Mouse (Mus musculus): ENCODE measurements around the gene Neurl1b. TPM values are rescaled to one million over a fixed set of nuclear protein-coding genes. Genes with fewer than 3 reads are reported as not detected.
A peak's percentile ranks its signal among the peaks of the same experiment; 100 is the strongest.

The Neurl1b gene
- polyA plus RNA-seq (2014; fragmentation: Nextera tagmentation; extraction: Ambion mirVana), result 0.85 and 1.0 TPM in 2 replicates

DNA sequence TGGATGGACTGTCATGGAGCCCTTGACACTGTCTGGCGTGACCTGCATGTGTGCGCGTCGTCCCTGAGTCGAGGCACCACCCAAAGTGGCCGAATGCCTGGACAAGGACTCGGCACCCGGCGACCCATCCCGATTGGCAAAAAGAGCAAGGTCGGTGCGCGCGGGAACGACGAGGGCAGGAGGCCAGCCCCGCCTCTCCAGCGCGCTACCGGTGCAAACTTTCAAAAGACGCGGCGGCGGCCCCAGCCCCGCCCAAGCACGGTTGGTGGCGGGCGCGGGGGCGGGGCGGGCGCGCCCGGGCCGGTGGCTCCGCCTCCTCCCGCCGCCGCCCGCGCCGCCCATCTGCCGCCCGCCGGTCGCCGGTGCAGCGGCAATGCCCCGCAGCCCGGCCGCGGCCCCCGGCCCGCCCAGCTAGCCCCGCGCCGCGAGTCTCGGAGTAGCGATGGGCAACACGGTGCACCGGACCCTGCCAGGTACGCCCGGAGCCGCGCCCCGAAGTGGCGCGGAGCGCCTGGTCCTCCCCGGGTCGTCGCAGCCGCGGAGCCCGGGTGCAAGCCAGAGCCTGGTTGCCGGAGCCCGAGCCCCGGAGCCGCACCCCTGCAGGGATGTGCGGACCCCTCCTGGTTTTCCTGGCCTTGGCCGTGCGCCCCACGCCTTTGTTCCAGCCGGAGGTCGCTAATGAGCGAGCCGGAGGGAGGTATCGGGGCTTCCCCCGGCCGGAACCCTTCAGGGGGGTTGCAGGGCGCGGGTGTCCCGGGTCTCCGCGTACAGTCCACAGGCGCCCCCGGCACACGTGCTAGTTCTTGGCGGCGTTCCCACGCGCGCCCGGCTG is at the start of gene Neurl1b:
Neurl1b (plus strand) TSS at position 307 of the 832 bp plus-strand sequence.
- Histone ChIP-seq H3K36me3 (ENCODE audit: control insufficient read depth, insufficient read depth, low read length) (no peaks in the 10 kb centered on the region), H3K27ac (replicated peaks; ENCODE audit: low read depth, low read length) (no peak within 1 kb of the TSS), H3K9ac (ENCODE audit: low read depth, low read length) (peak within 1 kb of the TSS; percentile 70), H3K9me3 (ENCODE audit: control insufficient read depth, low read length) (no peaks in the 10 kb centered on the region), H3K4me1 (ENCODE audit: control insufficient read depth, insufficient read depth, low read length) (no peaks in the 10 kb centered on the region), H3K4me3 (ENCODE audit: low read depth, low read length) (peak within 1 kb of the TSS; percentile 73), H3K27me3 (replicated peaks; ENCODE audit: control insufficient read depth, insufficient read depth, low read length) (peaks cover 35% of the 10 kb centered on the region), H3K4me2 (ENCODE audit: low read depth, low read length) (peak within 1 kb of the TSS; percentile 88)
- WGBS, result 0% methylated on average over 26 of the region's 105 CpGs
- peak; percentile 43 for DNase-seq (ENCODE audit: low spot score)
- peak; percentile 53 for ATAC-seq (ENCODE audit: low read depth)

DNA sequence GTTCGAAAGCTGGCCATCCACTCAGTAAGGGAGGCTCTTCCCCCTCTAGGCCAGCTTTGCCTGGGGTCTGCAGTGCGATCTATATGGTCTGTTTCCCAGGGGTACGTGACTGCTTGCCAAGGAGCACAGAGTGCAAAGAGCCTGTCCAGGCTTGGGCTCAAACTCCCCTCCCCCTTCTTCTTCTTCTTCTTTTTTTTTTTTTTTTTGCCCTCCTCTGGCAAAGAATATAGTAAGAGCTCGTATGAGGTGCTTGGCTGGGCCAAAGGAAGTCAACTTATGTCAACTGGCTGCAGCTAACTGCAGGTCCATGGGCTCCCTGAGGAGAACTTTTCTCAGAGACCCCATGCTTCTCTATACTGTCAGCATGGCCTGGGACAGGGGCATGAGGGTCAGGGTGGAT is 47.8 kb upstream of the Neurl1b start:
- Histone ChIP-seq H3K4me2 (ENCODE audit: low read depth, low read length) (no peak overlapping the region), H3K4me1 (ENCODE audit: control insufficient read depth, insufficient read depth, low read length) (peaks cover 5% of the 10 kb centered on the region; the same call in 1 of the 2 replicates), H3K27me3 (replicated peaks; ENCODE audit: control insufficient read depth, insufficient read depth, low read length) (no peaks in the 10 kb centered on the region), H3K36me3 (ENCODE audit: control insufficient read depth, insufficient read depth, low read length) (no peaks in the 10 kb centered on the region), H3K27ac (replicated peaks; ENCODE audit: low read depth, low read length) (no peak overlapping the region), H3K4me3 (ENCODE audit: low read depth, low read length) (no peak overlapping the region), H3K9ac (ENCODE audit: low read depth, low read length) (no peak overlapping the region), H3K9me3 (ENCODE audit: control insufficient read depth, low read length) (no peaks in the 10 kb centered on the region)
- no peak for DNase-seq (ENCODE audit: low spot score)
- WGBS, result 83% methylated on average over 4 of the region's 4 CpGs
- ATAC-seq (ENCODE audit: low read depth), result no peak

DNA sequence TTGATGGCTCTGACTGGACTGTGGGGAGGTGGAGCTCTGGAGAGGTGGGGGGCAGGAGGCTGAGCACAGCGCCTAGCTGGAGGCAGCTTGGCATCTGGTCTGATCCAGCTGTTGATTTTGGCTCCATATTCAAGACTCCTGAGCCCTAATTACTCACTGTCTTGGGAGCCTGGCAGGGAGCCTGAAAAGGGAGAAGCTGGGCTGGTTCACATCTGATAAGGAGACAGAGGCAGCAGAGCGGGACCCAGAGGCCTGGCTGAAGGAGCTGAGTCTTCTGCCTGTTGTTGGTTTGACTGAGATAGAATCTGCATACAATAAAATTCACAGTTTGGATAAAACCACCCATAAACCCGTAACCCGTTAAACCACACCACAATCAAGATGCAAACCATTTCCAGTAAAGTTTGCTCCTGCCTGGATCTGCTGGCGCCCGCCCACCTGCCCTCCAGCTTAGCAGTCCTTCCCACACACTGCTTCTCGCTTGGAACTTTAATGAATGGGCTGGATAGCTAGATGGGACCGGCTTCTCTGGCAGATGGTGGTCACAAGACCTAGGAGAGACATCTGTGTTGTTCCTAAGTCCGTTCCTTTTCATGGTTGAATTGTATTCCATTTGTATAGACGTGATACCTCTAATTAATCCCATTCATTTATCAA is 46.2 kb upstream of the Neurl1b start:
- H3K9ac ChIP-seq (ENCODE audit: low read depth, low read length), result no peak overlapping the region
- H3K9me3 ChIP-seq (ENCODE audit: control insufficient read depth, low read length), result no peaks in the 10 kb centered on the region
- H3K27ac ChIP-seq (replicated peaks; ENCODE audit: low read depth, low read length), result peak overlapping the region; percentile 33; the same call in 1 of the 2 replicates
- ATAC-seq (ENCODE audit: low read depth) (peak; percentile 66), DNase-seq (ENCODE audit: low spot score) (peak; percentile 91)
- H3K4me1 ChIP-seq (ENCODE audit: control insufficient read depth, insufficient read depth, low read length), result peaks cover 5% of the 10 kb centered on the region; the same call in 1 of the 2 replicates
- 57% methylated on average over 10 of the region's 10 CpGs for WGBS
- no peak overlapping the region for H3K4me2 ChIP-seq (ENCODE audit: low read depth, low read length)
- no peak overlapping the region for H3K4me3 ChIP-seq (ENCODE audit: low read depth, low read length)
- H3K36me3 ChIP-seq (ENCODE audit: control insufficient read depth, insufficient read depth, low read length), result no peaks in the 10 kb centered on the region
- H3K27me3 ChIP-seq (replicated peaks; ENCODE audit: control insufficient read depth, insufficient read depth, low read length), result no peaks in the 10 kb centered on the region

DNA sequence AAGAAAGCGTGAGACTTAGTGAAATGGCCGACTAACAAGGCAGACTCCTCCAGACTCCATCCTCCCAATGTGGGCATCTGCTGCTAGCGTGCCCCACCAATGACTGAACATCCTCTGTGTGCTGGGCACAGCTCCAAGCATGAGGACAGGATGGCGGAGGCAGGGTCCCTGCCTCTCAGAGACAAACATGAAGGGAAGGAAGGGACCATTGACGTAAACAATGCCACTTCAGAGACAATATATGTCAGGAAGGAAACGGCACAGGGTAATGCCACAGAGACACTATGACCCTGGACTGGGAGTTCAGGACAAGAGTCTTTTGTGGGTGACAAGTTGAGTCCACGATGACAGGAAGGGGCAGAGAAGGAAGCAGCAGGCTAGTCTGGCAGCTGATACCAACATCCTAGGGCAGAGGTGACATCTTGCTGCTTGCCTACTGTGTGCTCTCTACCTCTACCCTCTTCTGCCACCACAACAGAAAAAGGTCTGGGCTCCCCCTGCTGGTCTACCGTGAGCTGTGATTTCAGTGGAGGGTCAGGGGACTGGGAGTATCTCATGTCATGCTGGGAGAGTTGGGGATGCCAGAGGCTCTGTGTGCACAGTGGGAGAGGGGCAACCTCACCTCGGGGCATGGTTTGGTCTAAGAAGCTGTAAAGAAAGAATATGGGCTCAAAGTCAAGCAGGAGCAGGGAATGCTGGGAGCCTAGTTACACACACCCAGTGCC is 43.9 kb upstream of the Neurl1b start:
- peaks cover 5% of the 10 kb centered on the region; the same call in 1 of the 2 replicates for H3K4me1 ChIP-seq (ENCODE audit: control insufficient read depth, insufficient read depth, low read length)
- DNase-seq (ENCODE audit: low spot score) (peak; percentile 40), ATAC-seq (ENCODE audit: low read depth) (no peak)
- no peak overlapping the region for H3K9ac ChIP-seq (ENCODE audit: low read depth, low read length)
- no peaks in the 10 kb centered on the region for H3K36me3 ChIP-seq (ENCODE audit: control insufficient read depth, insufficient read depth, low read length)
- no peaks in the 10 kb centered on the region for H3K9me3 ChIP-seq (ENCODE audit: control insufficient read depth, low read length)
- H3K4me2 ChIP-seq (ENCODE audit: low read depth, low read length), result no peak overlapping the region
- no peak overlapping the region for H3K4me3 ChIP-seq (ENCODE audit: low read depth, low read length)
- H3K27ac ChIP-seq (replicated peaks; ENCODE audit: low read depth, low read length), result peak overlapping the region; percentile 44; the same call in 1 of the 2 replicates
- WGBS, result 47% methylated on average over 9 of the region's 9 CpGs
- no peaks in the 10 kb centered on the region for H3K27me3 ChIP-seq (replicated peaks; ENCODE audit: control insufficient read depth, insufficient read depth, low read length)

DNA sequence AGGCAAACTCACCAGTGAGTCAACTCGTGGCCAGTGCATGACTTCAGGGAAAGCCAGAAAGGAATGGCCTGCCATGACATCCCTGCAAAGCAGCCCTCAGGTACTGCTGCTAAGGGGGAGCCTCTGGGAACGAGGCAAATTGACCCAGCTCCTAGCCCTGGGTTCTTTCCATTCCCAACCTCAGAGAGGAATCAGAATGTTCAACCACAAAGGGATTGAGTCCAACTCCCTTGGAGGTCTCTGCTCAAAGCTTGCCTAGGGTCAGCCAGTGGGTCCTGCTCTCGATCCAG is 43.4 kb upstream of the Neurl1b start:
- 56% methylated on average over 3 of the region's 3 CpGs for WGBS
- Histone ChIP-seq H3K9me3 (ENCODE audit: control insufficient read depth, low read length) (no peaks in the 10 kb centered on the region), H3K27me3 (replicated peaks; ENCODE audit: control insufficient read depth, insufficient read depth, low read length) (no peaks in the 10 kb centered on the region), H3K27ac (replicated peaks; ENCODE audit: low read depth, low read length) (peak overlapping the region; percentile 44; the same call in 1 of the 2 replicates), H3K4me2 (ENCODE audit: low read depth, low read length) (no peak overlapping the region), H3K9ac (ENCODE audit: low read depth, low read length) (no peak overlapping the region), H3K4me1 (ENCODE audit: control insufficient read depth, insufficient read depth, low read length) (peaks cover 5% of the 10 kb centered on the region; the same call in 1 of the 2 replicates), H3K36me3 (ENCODE audit: control insufficient read depth, insufficient read depth, low read length) (no peaks in the 10 kb centered on the region), H3K4me3 (ENCODE audit: low read depth, low read length) (no peak overlapping the region)
- DNase-seq (ENCODE audit: low spot score), result no peak
- ATAC-seq (ENCODE audit: low read depth), result no peak

DNA sequence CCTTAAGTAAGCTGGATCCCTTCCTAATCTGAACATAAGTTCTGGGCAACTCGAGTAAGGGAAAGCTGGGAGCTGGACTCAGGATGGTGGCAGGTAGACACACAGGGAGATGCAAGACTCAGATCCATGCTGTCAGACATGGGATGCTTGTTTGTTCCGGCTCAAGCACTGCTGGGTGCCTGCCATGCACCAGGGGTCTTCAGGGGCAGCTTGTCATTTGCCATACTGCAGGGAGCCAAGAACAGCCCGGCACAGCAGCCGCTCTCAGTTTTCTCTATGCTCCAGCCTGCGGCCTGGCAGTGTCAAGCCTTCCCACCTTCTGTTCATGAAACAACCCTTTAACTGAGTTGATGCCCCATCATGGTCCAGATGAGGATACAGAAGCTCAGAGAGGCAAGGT is 41.4 kb upstream of the Neurl1b start:
- WGBS, result 62% methylated on average over 5 of the region's 5 CpGs
- H3K27ac ChIP-seq (replicated peaks; ENCODE audit: low read depth, low read length), result no peak overlapping the region
- no peak overlapping the region for H3K9ac ChIP-seq (ENCODE audit: low read depth, low read length)
- ATAC-seq (ENCODE audit: low read depth) (no peak), DNase-seq (ENCODE audit: low spot score) (no peak)
- H3K9me3 ChIP-seq (ENCODE audit: control insufficient read depth, low read length), result no peaks in the 10 kb centered on the region
- H3K4me3 ChIP-seq (ENCODE audit: low read depth, low read length), result no peak overlapping the region
- no peaks in the 10 kb centered on the region for H3K27me3 ChIP-seq (replicated peaks; ENCODE audit: control insufficient read depth, insufficient read depth, low read length)
- peaks cover 5% of the 10 kb centered on the region; the same call in 1 of the 2 replicates for H3K4me1 ChIP-seq (ENCODE audit: control insufficient read depth, insufficient read depth, low read length)
- H3K36me3 ChIP-seq (ENCODE audit: control insufficient read depth, insufficient read depth, low read length), result no peaks in the 10 kb centered on the region
- no peak overlapping the region for H3K4me2 ChIP-seq (ENCODE audit: low read depth, low read length)

DNA sequence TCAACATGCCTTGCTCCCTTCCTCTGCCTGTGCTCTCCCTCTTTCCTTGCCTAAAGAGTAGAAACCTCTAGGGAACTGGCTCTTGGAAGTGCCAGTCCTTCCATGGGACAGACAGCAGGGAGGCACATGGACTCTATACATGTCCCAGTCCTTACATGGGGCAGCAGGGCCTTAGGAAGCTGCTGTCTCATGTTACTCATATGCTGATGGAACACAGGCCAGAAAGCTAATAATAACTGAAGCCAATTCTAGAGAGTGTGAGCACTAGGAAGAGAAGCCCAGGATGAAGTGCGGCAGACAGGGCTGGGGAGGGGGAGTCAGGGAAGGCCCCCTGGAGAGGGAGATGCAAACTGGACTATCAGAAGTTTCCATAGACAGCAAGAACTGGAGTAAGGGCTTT is 38.2 kb upstream of the Neurl1b start:
- H3K4me1 ChIP-seq (ENCODE audit: control insufficient read depth, insufficient read depth, low read length), result peaks cover 12% of the 10 kb centered on the region
- DNase-seq (ENCODE audit: low spot score) (no peak), ATAC-seq (ENCODE audit: low read depth) (no peak)
- WGBS, result 36% methylated on average over 1 of the region's 1 CpGs
- H3K4me2 ChIP-seq (ENCODE audit: low read depth, low read length), result no peak overlapping the region
- no peaks in the 10 kb centered on the region for H3K27me3 ChIP-seq (replicated peaks; ENCODE audit: control insufficient read depth, insufficient read depth, low read length)
- H3K36me3 ChIP-seq (ENCODE audit: control insufficient read depth, insufficient read depth, low read length), result no peaks in the 10 kb centered on the region
- H3K9me3 ChIP-seq (ENCODE audit: control insufficient read depth, low read length), result no peaks in the 10 kb centered on the region
- H3K4me3 ChIP-seq (ENCODE audit: low read depth, low read length), result no peak overlapping the region
- no peak overlapping the region for H3K27ac ChIP-seq (replicated peaks; ENCODE audit: low read depth, low read length)
- H3K9ac ChIP-seq (ENCODE audit: low read depth, low read length), result no peak overlapping the region

DNA sequence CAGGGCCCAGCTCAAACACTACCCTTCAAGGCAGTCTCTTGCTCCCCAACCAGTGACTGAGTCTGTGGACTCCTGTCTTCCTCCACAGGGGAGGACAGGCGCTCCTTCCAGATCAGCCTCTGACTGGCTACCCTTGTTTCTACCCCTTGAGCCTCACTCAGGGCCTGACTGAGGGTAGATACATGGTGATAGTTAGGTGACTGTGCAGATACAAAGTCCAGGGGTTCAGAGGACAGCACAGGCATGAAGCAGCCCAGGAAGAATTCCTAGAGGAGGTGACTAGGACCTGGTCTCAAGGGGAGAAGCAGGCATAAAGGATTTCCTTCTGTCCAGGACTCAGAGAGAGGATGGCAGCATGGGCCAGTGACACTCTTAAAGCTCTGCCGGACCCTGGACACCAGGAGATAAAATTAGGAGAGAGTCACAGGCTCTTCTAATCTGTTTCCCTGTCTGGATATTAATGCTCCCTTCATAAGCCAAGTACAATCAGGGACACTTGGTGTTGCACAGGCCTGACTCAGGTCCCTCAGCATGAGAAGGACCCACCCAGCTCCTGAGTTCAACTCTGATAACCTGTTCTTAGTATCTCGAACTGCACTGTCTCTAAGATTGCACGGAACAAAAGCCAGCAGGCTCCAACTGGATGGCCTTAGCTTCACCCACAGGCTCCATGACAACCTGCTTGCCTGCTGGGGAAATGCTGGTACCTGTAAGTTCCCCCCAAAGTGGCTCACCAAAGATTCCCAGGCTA is 37.5 kb upstream of the Neurl1b start:
- Histone ChIP-seq H3K9ac (ENCODE audit: low read depth, low read length) (no peak overlapping the region), H3K4me2 (ENCODE audit: low read depth, low read length) (no peak overlapping the region), H3K27ac (replicated peaks; ENCODE audit: low read depth, low read length) (no peak overlapping the region), H3K27me3 (replicated peaks; ENCODE audit: control insufficient read depth, insufficient read depth, low read length) (no peaks in the 10 kb centered on the region), H3K9me3 (ENCODE audit: control insufficient read depth, low read length) (no peaks in the 10 kb centered on the region), H3K4me3 (ENCODE audit: low read depth, low read length) (no peak overlapping the region), H3K4me1 (ENCODE audit: control insufficient read depth, insufficient read depth, low read length) (peaks cover 19% of the 10 kb centered on the region), H3K36me3 (ENCODE audit: control insufficient read depth, insufficient read depth, low read length) (no peaks in the 10 kb centered on the region)
- 87% methylated on average over 4 of the region's 4 CpGs for WGBS
- DNase-seq (ENCODE audit: low spot score) (no peak), ATAC-seq (ENCODE audit: low read depth) (no peak)
